Mouse (Mus musculus) heart, embryonic 14.5 days (tissue): ENCODE measurements at regions not wholly inside any gene's neighbourhood (a gene's known extent, or its start where the extent isn't known, plus 50 kb on each side); places are given as distances from the start of the nearest gene placed in this dataset.

Experiments used
- ATAC-seq: fragments of 200-750 bp; cut with Nextera tagmentation; 2 replicates; pipeline ENCODE4 v1.8.0; 2017; ENCODE audit warnings: low read depth, moderate TSS enrichment; ENCODE audit not compliant: insufficient number of reproducible peaks, insufficient read depth, low FRiP score
- H3K27ac ChIP-seq, 2 experiments: fragments of 200-500 bp in 1 of 2; fragments of 300-500 bp in 1 of 2; sonication (generic) in 1 of 2; replicated peaks in 1 of 2; 2 replicates each; pipeline ENCODE4 v1.5.1; 2012 to 2014; ENCODE audit warnings: low read depth in 2 of 2, low read length in 2 of 2, control low read depth in 1 of 2, mild to moderate bottlenecking in 1 of 2, mixed read lengths in 1 of 2; ENCODE audit not compliant: control insufficient read depth in 1 of 2, insufficient read depth in 1 of 2
- H3K27me3 ChIP-seq: fragments of 300-500 bp; sonication (generic); 2 replicates; pipeline ENCODE4 v1.6.1; 2014; ENCODE audit warnings: mild to moderate bottlenecking, low read length, control low read depth; ENCODE audit not compliant: control insufficient read depth, insufficient read depth
- H3K36me3 ChIP-seq: fragments of 300-500 bp; sonication (generic); 2 replicates; pipeline ENCODE4 v1.6.1; 2014; ENCODE audit warnings: mild to moderate bottlenecking, control low read depth, low read length, mixed read lengths; ENCODE audit not compliant: control insufficient read depth, insufficient read depth
- H3K4me1 ChIP-seq, 2 experiments: fragments of 200-500 bp in 1 of 2; fragments of 300-500 bp in 1 of 2; sonication (generic) in 1 of 2; 2 replicates each; pipeline ENCODE4 v1.6.1; 2012 to 2014; ENCODE audit warnings: low read length in 2 of 2, control low read depth in 1 of 2, mixed read lengths in 1 of 2; ENCODE audit not compliant: control insufficient read depth in 2 of 2, insufficient read depth in 2 of 2
- H3K4me2 ChIP-seq: fragments of 300-500 bp; sonication (generic); 2 replicates; pipeline ENCODE4 v1.6.1; 2014; ENCODE audit warnings: mild to moderate bottlenecking, low read length
- H3K4me3 ChIP-seq, 2 experiments: fragments of 200-500 bp in 1 of 2; fragments of 300-500 bp in 1 of 2; sonication (generic) in 1 of 2; 2 replicates each; pipeline ENCODE4 v1.5.1; 2012 to 2014; ENCODE audit warnings: low read length in 2 of 2, mild to moderate bottlenecking in 2 of 2, control low read depth in 1 of 2, low read depth in 1 of 2, moderate library complexity in 1 of 2; ENCODE audit not compliant: control insufficient read depth in 1 of 2, insufficient read depth in 1 of 2
- H3K9ac ChIP-seq: fragments of 300-500 bp; sonication (generic); 2 replicates; pipeline ENCODE4 v1.6.1; 2014; ENCODE audit warnings: mild to moderate bottlenecking, low read length
- H3K9me3 ChIP-seq: fragments of 300-500 bp; sonication (generic); 2 replicates; pipeline ENCODE4 v1.6.1; 2016; ENCODE audit warnings: low read length, control low read depth; ENCODE audit not compliant: control insufficient read depth
- WGBS: fragments of 180-500 bp; shearing (Covaris S2); extraction: QIAGEN DNeasy Blood & Tissue Kit; methylation state at CpG from one replicate; pipeline ENCODE4 v1.1.7; 2014; 5-methylcytosine and 5-hydroxymethylcytosine counted together

- 77% methylated on average over 6 of the region's 6 CpGs for WGBS
- ATAC-seq: no peak
- no peak overlapping the region for H3K27ac ChIP-seq
- H3K9ac ChIP-seq: no peak overlapping the region
- H3K4me1 ChIP-seq: no peaks in the 10 kb centered on the region
- H3K36me3 ChIP-seq: no peaks in the 10 kb centered on the region
- H3K4me2 ChIP-seq: no peak overlapping the region
- no peak overlapping the region for H3K4me3 ChIP-seq
- H3K27me3 ChIP-seq: peaks cover 16% of the 10 kb centered on the region
- no peaks in the 10 kb centered on the region for H3K9me3 ChIP-seq
Measured at GRCm38 (mm10) chr9:101691336-101691735, 170.3 kb upstream of the 9630041A04Rik start.

- H3K9ac ChIP-seq: no peak overlapping the region
- H3K36me3 ChIP-seq: no peaks in the 10 kb centered on the region
- no peaks in the 10 kb centered on the region for H3K9me3 ChIP-seq
- WGBS: 53% methylated on average over 7 of the region's 7 CpGs
- peaks cover 16% of the 10 kb centered on the region for H3K27me3 ChIP-seq
- no peak for ATAC-seq
- H3K4me1 ChIP-seq: no peaks in the 10 kb centered on the region
- no peak overlapping the region for H3K4me2 ChIP-seq
- no peak overlapping the region for H3K27ac ChIP-seq
- no peak overlapping the region for H3K4me3 ChIP-seq
Measured at GRCm38 (mm10) chr9:101690916-101691315, 170.7 kb upstream of the 9630041A04Rik start.

- Histone ChIP-seq H3K36me3 (no peaks in the 10 kb centered on the region), H3K4me3 (no peak overlapping the region), H3K4me2 (no peak overlapping the region), H3K4me1 (no peaks in the 10 kb centered on the region), H3K9ac (no peak overlapping the region), H3K9me3 (no peaks in the 10 kb centered on the region), H3K27me3 (peaks cover 16% of the 10 kb centered on the region), H3K27ac (no peak overlapping the region)
- no peak for ATAC-seq
- WGBS: 24% methylated on average over 12 of the region's 12 CpGs
Measured at GRCm38 (mm10) chr9:101690402-101690861, 171.2 kb upstream of the 9630041A04Rik start.

DNA sequence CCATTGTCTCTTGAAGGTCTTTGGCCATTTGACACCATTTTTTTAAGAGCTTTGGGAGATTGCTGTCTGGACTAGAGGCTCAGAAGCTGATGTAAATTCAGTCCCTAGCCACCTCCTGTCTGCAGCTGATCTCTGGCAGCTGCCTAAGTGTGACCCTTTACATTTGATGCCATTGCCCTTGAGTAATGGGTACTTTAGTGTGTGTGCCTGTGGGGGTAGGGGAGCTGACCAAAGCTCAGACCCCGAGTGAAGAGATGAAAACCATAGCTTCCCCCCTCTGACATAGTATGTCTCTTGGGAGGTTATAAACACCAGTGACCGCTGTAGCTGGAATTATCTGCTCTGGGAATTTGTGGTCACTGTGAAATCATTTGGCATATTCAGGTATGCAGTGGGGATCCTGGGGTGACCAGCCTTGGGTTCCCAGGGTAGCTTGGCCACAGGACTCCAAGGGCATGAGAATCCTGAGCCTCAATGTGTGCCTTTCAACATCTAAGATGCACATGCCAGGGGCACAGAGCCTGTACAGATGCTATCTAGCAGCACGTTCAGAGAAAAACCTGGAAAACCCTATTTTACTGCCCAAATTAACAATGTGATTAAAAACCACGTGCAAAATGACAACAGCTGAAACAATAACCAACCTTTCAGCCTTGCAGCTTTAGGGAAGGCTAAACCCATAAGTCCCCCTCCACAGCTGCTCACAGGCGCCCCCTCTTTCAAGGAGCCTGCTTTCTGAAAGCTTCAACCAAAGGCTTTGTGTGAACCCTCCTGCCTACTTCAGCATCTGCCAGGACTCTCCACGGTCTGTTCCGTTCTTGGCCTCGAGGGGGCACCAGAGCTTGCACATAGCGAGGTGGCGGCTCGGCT is 171.9 kb upstream of the 9630041A04Rik start:
- Histone ChIP-seq H3K4me3 (no peak overlapping the region), H3K27ac (no peak overlapping the region), H3K9me3 (no peaks in the 10 kb centered on the region), H3K4me2 (no peak overlapping the region), H3K36me3 (no peaks in the 10 kb centered on the region), H3K27me3 (peaks cover 16% of the 10 kb centered on the region), H3K9ac (no peak overlapping the region), H3K4me1 (no peaks in the 10 kb centered on the region)
- WGBS: 19% methylated on average over 11 of the region's 11 CpGs
- no peak for ATAC-seq

DNA sequence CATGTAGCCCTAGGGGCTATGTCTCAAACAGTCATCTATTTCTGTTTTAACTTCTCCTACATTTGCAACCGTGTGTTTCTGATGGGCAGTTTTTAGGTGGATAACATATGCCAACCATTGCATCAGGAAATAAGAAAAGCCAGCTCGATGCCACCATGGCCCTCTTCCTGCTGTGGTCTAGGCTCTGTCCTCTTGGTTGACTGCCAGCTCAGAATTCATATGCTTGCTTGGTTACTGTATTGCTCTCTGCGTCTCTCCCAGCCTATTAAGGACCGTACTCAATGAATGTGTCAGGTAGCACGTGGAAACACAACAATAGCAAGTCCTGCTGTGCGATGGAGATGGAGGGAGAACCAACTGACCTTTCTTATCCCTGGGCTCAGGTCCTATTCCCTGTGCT is 174.4 kb upstream of the 9630041A04Rik start:
- 80% methylated on average over 6 of the region's 6 CpGs for WGBS
- Histone ChIP-seq H3K9me3 (no peaks in the 10 kb centered on the region), H3K4me1 (no peaks in the 10 kb centered on the region), H3K4me3 (no peak overlapping the region), H3K9ac (no peak overlapping the region), H3K27ac (no peak overlapping the region), H3K27me3 (peaks cover 14% of the 10 kb centered on the region), H3K36me3 (no peaks in the 10 kb centered on the region), H3K4me2 (no peak overlapping the region)
- no peak for ATAC-seq

GRCm38 (mm10) chr9:101677563-101677962 is 184.1 kb upstream of the 9630041A04Rik start:
- Histone ChIP-seq H3K9ac (no peak overlapping the region), H3K27me3 (no peaks in the 10 kb centered on the region), H3K4me2 (no peak overlapping the region), H3K9me3 (no peaks in the 10 kb centered on the region), H3K36me3 (no peaks in the 10 kb centered on the region), H3K27ac (no peak overlapping the region), H3K4me1 (no peaks in the 10 kb centered on the region; a peak in 1 of 4 replicates), H3K4me3 (no peak overlapping the region)
- 74% methylated on average over 2 of the region's 2 CpGs for WGBS
- ATAC-seq: no peak

GRCm38 (mm10) chr9:101670111-101670510 is 191.5 kb upstream of the 9630041A04Rik start:
- Histone ChIP-seq H3K27me3 (no peaks in the 10 kb centered on the region), H3K9me3 (no peaks in the 10 kb centered on the region), H3K4me2 (no peak overlapping the region), H3K4me3 (no peak overlapping the region), H3K4me1 (no peaks in the 10 kb centered on the region), H3K9ac (no peak overlapping the region), H3K36me3 (no peaks in the 10 kb centered on the region), H3K27ac (no peak overlapping the region)
- no peak for ATAC-seq
- 67% methylated on average over 1 of the region's 1 CpGs for WGBS

DNA sequence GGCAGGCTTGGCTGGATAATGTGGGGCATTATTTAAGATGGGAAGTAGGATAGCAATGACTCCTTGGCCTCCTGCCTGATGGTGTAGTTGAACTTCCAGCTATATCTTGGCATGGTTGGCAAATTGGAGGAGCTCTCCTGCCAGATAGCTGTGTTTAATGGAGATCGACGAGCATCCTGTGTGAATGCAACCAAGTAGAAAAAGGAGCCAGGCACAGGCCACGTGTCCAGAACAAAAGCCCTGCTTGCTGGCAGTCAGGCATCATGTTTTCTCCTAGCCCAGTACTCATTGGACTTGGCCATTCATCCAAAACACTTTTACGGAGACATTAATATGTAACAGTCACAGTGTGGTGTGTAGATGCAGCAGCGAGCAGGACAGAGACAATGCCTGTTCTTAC is 211.8 kb upstream of the 9630041A04Rik start:
- Histone ChIP-seq H3K27ac (no peak overlapping the region), H3K36me3 (no peaks in the 10 kb centered on the region), H3K4me1 (no peaks in the 10 kb centered on the region), H3K4me3 (no peak overlapping the region), H3K27me3 (no peaks in the 10 kb centered on the region), H3K4me2 (no peak overlapping the region), H3K9ac (no peak overlapping the region), H3K9me3 (0 out of 2 replicates have a peak, but pooled peaks cover 5% of the 10 kb centered on the region)
- WGBS: 77% methylated on average over 5 of the region's 5 CpGs
- no peak for ATAC-seq
